Comparison of ENCODE assay signal across 19 mouse cellular contexts in the genomic region with DNA sequence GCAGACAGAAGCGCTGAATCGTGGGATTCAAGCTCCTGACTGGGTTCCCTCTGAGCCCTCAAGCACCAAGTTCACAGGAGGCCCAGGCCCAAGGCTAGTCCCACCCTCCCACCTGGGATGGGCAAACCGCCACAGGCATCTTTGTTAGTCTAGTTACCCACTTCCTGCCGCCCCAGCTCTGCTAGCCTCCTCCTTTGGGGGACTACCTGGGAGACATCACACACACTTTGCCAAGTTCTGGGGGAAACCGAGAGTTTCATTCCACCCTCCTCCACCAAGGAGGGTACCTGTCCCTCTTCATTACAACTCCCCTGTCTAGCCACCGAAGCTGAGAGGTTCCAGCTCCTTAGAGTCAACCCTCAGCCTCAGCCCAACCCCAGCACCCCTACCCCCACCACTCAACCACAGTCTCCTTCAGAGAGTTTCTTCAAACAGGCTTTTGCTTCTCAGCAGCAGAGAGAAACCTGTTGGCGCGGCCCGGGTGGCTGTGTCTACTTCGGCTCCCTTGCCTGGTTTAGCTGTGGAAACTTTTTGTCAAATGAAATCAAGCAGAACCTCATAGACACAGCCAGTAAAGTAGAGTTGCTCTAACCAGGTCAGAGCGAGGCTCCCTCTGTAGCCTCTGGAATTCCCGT. TPM values are rescaled to one million over a fixed set of nuclear protein-coding genes. Genes with fewer than 3 reads are reported as not detected.
DNase-seq lines count a peak whose midpoint lies in the region; ATAC-seq lines count a peak whose summit lies in the region.
"Had no signal": no experiment of that assay in that cellular context is flagged by ENCODE, and none has a peak within 500 bp of the region (broad histone marks: within the 10 kb centered on the region; RNA-seq: fewer than 3 reads in every experiment).

No protein-coding gene starts in this region.

- no peaks in the 10 kb centered on the region for H3K36me3 ChIP-seq in heart, embryonic 16.5 days (ENCODE audit: control insufficient read depth, insufficient read depth)
- H3K36me3 ChIP-seq in splenic B cell, adult 2 months (ENCODE audit: control insufficient read depth, insufficient read depth, low read length, poor library complexity, severe bottlenecking): no peaks in the 10 kb centered on the region
- H3K36me3 ChIP-seq: embryonic facial prominence, embryonic 13.5 days; forebrain, embryonic 15.5 days; hindbrain, embryonic 10.5 days; midbrain, embryonic 12.5 days; neural tube, embryonic 13.5 days had no signal

- H3K4me1 ChIP-seq in heart, embryonic 16.5 days (ENCODE audit: control insufficient read depth, insufficient read depth, low read length): peaks cover 11% of the 10 kb centered on the region

- no peaks in the 10 kb centered on the region for H3K27me3 ChIP-seq in heart, embryonic 16.5 days (ENCODE audit: control insufficient read depth, insufficient read depth, low read length)
- H3K27me3 ChIP-seq in splenic B cell, adult 2 months (ENCODE audit: control insufficient read depth, insufficient read depth, low read length, poor library complexity, severe bottlenecking): no peaks in the 10 kb centered on the region
- H3K27me3 ChIP-seq: embryonic facial prominence, embryonic 13.5 days; forebrain, embryonic 15.5 days; neural tube, embryonic 13.5 days had no signal

- peak; percentile 50 for ATAC-seq in heart, embryonic 16.5 days (replicated peaks; ENCODE audit: extremely low read depth, insufficient read depth, low FRiP score)
- ATAC-seq: forebrain, embryonic 15.5 days had no signal

- peak overlapping the region; percentile 16; the same call in 1 of the 2 replicates for H3K9ac ChIP-seq in heart, embryonic 16.5 days (ENCODE audit: low read length)
- H3K9ac ChIP-seq: embryonic facial prominence, embryonic 13.5 days; forebrain, embryonic 15.5 days; midbrain, embryonic 12.5 days; neural tube, embryonic 13.5 days had no signal

- H3K4me3 ChIP-seq in heart, embryonic 16.5 days (ENCODE audit: low read length): peak overlapping the region; percentile 60
- H3K4me3 ChIP-seq: embryonic facial prominence, embryonic 13.5 days; forebrain, embryonic 15.5 days; hindbrain, embryonic 10.5 days; midbrain, embryonic 12.5 days; neural tube, embryonic 13.5 days had no signal

- intact Hi-C loops in heart, postnatal 10 days (cut with DNase I): no loop called here

- no peak overlapping the region for H3K4me2 ChIP-seq in heart, embryonic 16.5 days (ENCODE audit: low read depth, low read length)
- H3K4me2 ChIP-seq: embryonic facial prominence, embryonic 13.5 days; forebrain, embryonic 15.5 days; midbrain, embryonic 12.5 days; neural tube, embryonic 13.5 days had no signal

- 74% methylated on average over 12 of the region's 12 CpGs for WGBS in heart, embryonic 16.5 days

- H3K9me3 ChIP-seq in heart, embryonic 16.5 days (replicated peaks; ENCODE audit: control insufficient read depth, low read length): no peaks in the 10 kb centered on the region
- H3K9me3 ChIP-seq: embryonic facial prominence, embryonic 13.5 days; forebrain, embryonic 15.5 days; hindbrain, embryonic 10.5 days; midbrain, embryonic 12.5 days; neural tube, embryonic 13.5 days had no signal

- no peak for DNase-seq in heart, postnatal 10 days
- peak; percentile 88 for DNase-seq in CD4-positive helper T cell, adult 2 months (ENCODE audit: low read depth, low spot score)
- DNase-seq in T-cell, adult 2 months (ENCODE audit: low spot score): peak; percentile 91
- peak; percentile 40 for DNase-seq in splenic B cell, adult 2 months (ENCODE audit: low read depth, low spot score)
- DNase-seq in embryo, embryonic 11 days: no peak
- no peak for DNase-seq in layer of hippocampus, adult 8-10 months (ENCODE audit: low spot score in 2 of 2)
- DNase-seq in adrenal gland, postnatal 25 days: no peak
- DNase-seq: gastrocnemius, postnatal 36 days; kidney, adult 9 months; layer of hippocampus, adult 9-11 months; left cerebral cortex, postnatal 4 days; lung, postnatal 14 days; right cerebral cortex, adult 18-20 months had no signal

- peak overlapping the region; percentile 61 for H3K27ac ChIP-seq in heart, embryonic 16.5 days (ENCODE audit: low read length)
- H3K27ac ChIP-seq: embryonic facial prominence, embryonic 13.5 days; forebrain, embryonic 15.5 days; hindbrain, embryonic 10.5 days; midbrain, embryonic 12.5 days; neural tube, embryonic 13.5 days had no signal

RNA-seq across cellular contexts. Expression of gene Lck, which starts 15.0 kb away (rescaled TPM):
- 45.9 and 121 TPM in 2 replicates for polyA plus RNA-seq in heart, embryonic 16.5 days (2015; fragmentation: Nextera tagmentation; extraction: Ambion mirVana)
- total RNA-seq in heart, postnatal 10 days (2021): 1 to 10 TPM; 2.1 to 3.9 TPM
- 1 to 10 TPM; 2.4 to 4.7 (median 3.6) TPM for total RNA-seq in layer of hippocampus, adult 8-10 months (2022)
- total RNA-seq in adrenal gland, postnatal 25 days (2021): 3.7 and 4.3 TPM in 2 replicates

RNA-seq across cellular contexts. Expression of gene Hdac1, which starts 15.9 kb away (rescaled TPM):
- polyA plus RNA-seq in heart, embryonic 16.5 days (2015; fragmentation: Nextera tagmentation; extraction: Ambion mirVana): 123 and 139 TPM in 2 replicates
- 10 to 100 TPM; 35.1 to 38.1 TPM for total RNA-seq in heart, postnatal 10 days (2021)
- total RNA-seq in layer of hippocampus, adult 8-10 months (2022): 10 to 100 TPM; 37.7 to 48.1 (median 44.5) TPM
- total RNA-seq in adrenal gland, postnatal 25 days (2021): 48.0 and 54.5 TPM in 2 replicates

RNA-seq across cellular contexts. Expression of gene Fam167b, which starts 19.9 kb away (rescaled TPM):
- 5.1 and 5.7 TPM in 2 replicates for polyA plus RNA-seq in heart, embryonic 16.5 days (2015; fragmentation: Nextera tagmentation; extraction: Ambion mirVana)
- 1 to 10 TPM; 1.7 to 1.9 TPM for total RNA-seq in heart, postnatal 10 days (2021)
- total RNA-seq in layer of hippocampus, adult 8-10 months (2022): 1 to 10 TPM in 2 of 4 experiments, under 1 TPM in 1, not detected in 1; 0.70 to 2.4 (median 2.3) TPM
- 33.5 and 35.2 TPM in 2 replicates for total RNA-seq in adrenal gland, postnatal 25 days (2021)
- total RNA-seq: gastrocnemius, postnatal 36 days; left cerebral cortex, postnatal 4 days had no signal

RNA-seq across cellular contexts. Expression of gene Eif3i, which starts 42.0 kb away (rescaled TPM):
- 178 and 180 TPM in 2 replicates for polyA plus RNA-seq in heart, embryonic 16.5 days (2015; fragmentation: Nextera tagmentation; extraction: Ambion mirVana)
- 100 to 1,000 TPM; 143 to 144 TPM for total RNA-seq in heart, postnatal 10 days (2021)
- 100 to 1,000 TPM; 119 to 128 (median 123) TPM for total RNA-seq in layer of hippocampus, adult 8-10 months (2022)
- 167 and 171 TPM in 2 replicates for total RNA-seq in adrenal gland, postnatal 25 days (2021)

RNA-seq across cellular contexts. Expression of gene Tmem234, which starts 42.0 kb away (rescaled TPM):
- polyA plus RNA-seq in heart, embryonic 16.5 days (2015; fragmentation: Nextera tagmentation; extraction: Ambion mirVana): 148 and 152 TPM in 2 replicates
- total RNA-seq in heart, postnatal 10 days (2021): 10 to 100 TPM; 61.7 to 63.5 TPM
- 10 to 100 TPM; 77.3 to 91.3 (median 84.6) TPM for total RNA-seq in layer of hippocampus, adult 8-10 months (2022)
- total RNA-seq in adrenal gland, postnatal 25 days (2021): 96.3 and 111 TPM in 2 replicates

Comparison
In these comparisons a context has a peak if more than half of its experiments do, and no peak if none do; other contexts are left out.
1. DNase-seq: peak in CD4-positive helper T cell, adult 2 months (single experiment), T-cell, adult 2 months (single experiment) and splenic B cell, adult 2 months (single experiment); none in heart, postnatal 10 days (0 of 2), embryo, embryonic 11 days (single experiment), layer of hippocampus, adult 8-10 months (0 of 2) and adrenal gland, postnatal 25 days (single experiment).
2. RNA of gene Fam167b, which starts 19.9 kb away (total RNA-seq): 33.5 to 35.2 TPM in adrenal gland, postnatal 25 days; 0.70 to 2.4 TPM in layer of hippocampus, adult 8-10 months and 1.7 to 1.9 TPM in heart, postnatal 10 days; every median in the first group is over 10 times any median in the second.